Mouse (Mus musculus): Measurements from ENCODE around the gene Serpina6.

Gene Serpina6

DNA sequence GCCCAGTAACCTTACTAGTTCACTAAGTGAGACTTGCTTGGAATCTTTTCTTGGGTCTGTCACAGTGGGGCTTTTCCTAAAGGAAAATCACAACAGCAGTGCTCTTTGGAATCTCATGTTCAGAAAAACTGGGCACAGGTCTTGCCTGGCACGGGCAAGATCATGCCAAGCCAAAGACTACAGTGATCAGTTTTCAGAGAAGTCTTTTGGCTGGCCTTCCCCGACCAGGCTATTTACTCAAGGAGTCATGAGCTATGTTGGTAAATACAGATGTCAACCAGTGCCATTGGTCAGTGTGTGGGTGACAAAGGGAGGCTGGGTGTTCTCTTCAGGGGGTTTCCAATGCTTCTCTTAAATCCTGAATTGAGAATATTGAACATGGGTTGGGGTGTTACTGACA is 2.2 kb upstream of the Serpina6 start:
- no peak for ATAC-seq (ENCODE audit: insufficient number of reproducible peaks, low FRiP score, low TSS enrichment)

DNA sequence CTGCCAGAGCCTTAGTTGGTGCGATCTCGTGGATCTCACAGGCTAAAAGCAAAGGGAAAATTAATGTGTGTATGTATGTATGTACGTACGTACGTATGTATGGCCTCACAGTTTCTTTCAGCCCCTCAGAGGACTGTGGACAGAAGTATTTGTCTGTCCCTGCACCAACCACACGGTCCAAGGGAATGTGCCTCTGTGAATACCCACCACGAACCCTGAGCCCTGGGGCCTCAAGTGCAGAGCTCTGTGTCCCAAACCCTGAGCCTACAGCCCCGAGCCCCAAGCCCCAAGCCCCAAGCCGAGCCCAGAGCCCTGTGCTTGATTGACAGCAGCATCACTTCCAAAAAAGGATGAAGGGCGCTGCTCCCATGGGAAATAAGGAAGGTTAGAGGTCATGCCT is 979 bp upstream of the Serpina6 start:
- ATAC-seq (ENCODE audit: insufficient number of reproducible peaks, low FRiP score, low TSS enrichment), result no peak

DNA sequence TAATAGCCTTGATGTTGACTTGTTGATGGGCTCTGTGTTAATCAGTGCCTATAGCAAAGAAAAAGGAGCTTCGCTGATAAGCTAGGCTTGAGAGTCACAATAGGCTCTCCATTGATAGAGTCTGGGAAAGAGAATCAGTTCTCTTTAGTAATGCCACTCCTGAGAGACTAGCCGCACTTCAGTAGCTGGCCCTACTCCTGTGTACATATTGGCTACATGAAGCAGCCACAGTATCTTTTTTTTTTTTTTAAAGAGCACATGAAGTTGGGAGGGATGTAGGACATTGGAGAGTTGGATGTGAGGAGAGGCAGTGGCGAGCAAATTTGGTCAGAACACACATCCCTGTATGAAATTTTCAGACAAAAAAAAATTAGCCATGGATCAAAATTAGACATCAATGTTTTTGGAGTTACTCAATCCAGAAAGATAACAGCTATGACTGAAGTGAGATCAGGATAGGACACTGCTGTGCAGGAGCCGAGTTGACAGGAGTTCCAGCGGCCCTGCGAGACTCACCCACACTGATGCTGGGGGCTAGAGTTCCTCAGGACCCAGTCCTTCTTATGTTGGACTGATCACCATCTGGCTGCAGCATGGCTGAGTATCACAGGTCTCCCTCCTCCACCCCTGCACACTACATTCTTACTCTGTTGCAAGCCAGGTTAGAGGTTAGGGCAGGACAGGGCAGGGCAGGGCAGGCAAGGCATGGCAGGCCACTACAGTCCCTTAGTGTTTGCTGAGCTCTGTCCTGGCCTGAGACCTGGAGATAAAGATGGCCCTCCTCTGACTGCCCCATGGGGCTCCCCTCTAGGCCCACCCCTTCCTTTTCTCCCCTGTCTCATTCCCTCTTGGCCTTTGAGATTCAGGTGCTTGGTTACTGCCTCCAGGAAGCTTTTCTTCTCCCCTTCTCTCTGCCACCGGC is 1.6 kb downstream of the Serpina6 start:
- ATAC-seq (ENCODE audit: insufficient number of reproducible peaks, low FRiP score, low TSS enrichment), result no peak

DNA sequence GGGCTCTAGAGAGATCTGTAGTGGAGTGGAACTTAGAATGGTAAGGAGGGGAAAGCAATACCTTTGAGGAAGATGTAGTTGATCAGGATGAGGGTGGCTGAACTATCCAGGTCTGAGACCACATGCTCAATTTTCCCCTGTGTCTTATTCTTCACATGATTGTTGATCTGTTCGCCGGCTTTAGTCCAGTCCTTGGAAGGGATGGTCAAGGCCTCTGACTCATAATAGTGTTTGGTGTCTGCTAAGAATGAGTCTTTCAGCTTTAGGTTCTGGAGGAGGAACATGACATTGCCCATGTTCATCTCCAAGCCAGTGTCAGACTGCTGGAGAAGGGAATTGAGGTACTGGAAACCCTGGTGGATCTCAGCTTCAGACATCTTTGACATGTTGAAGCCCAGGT is 3.2 kb downstream of the Serpina6 start:
- no peak for ATAC-seq (ENCODE audit: insufficient number of reproducible peaks, low FRiP score, low TSS enrichment)

DNA sequence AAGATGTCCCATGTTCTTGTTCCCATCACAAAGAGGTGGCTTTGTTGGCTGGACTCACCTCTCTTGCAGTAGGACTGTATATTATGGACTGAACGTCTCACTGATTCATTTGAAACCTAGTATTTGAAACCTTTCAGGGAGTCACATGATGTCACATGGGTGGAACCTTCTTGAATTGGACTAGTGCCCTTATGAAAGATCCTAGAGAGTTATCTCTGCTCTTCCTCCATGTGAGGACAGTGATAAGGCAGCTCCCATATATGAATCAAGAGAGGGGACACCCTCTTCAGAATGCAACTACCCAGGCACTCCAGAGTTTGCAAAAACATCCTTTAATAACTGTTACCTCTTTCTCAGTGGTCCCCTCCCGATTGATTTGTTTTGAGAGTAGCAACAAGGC is 10.7 kb downstream of the Serpina6 start:
- ATAC-seq (ENCODE audit: insufficient number of reproducible peaks, low FRiP score, low TSS enrichment), result no peak

DNA sequence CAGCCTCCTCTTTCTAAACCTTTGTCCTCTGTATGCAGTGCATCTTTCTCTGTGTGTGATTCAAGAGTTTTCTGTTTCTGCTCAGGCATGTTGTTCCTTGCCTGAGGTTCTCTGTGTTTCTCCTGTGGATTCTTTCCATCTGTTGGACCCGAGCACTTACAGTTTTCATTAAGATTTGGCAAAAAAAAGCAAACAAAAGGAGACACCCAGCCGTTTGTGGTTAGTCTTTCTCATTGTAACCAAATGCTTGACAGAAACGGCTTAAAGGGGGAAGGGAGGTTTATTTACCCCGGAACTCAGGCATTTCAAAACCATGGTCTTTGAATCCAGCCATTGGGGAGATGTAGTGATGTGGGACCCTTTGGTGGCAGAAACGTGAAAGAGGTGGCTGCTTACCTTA is 12.4 kb downstream of the Serpina6 start:
- ATAC-seq (ENCODE audit: insufficient number of reproducible peaks, low FRiP score, low TSS enrichment), result no peak

DNA sequence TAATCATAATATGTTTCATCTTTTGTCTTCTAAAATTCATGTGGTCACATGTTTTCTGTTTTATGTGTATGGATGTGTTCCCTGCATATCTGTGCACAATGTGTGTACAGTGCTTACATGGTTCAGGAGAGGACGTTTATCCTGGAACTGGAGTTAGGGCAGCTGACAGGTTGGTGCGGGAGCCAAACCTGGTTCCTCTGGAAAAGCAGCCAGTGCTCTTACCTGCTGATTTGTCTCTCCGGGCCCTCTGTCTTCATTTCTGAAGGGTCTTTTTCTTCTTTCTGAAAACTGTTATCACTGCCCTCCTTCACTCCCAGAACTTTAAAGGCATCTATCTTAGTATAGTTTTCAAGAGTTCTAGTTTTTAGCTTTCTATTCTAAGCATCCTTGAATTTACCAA is 13.2 kb downstream of the Serpina6 start:
- ATAC-seq (ENCODE audit: insufficient number of reproducible peaks, low FRiP score, low TSS enrichment), result no peak

DNA sequence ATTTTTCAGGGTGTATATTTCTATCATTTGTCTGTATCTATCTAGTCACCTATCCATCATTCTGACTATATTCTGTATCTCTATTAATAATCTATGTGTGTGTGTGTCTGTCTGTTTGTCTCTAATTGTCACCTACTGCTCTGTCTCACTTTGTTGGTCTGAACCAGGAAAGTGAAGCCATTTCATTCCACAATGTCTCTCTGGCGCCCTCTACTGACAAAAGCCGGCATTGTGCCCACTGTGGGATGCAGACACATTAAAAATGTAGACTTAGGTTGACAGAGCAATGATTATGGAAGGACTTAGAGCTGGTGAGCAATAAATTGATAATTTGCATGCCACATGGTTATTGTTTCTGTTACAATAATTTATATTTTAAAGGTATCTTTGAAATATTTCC is 13.7 kb downstream of the Serpina6 start:
- no peak for ATAC-seq (ENCODE audit: insufficient number of reproducible peaks, low FRiP score, low TSS enrichment)

DNA sequence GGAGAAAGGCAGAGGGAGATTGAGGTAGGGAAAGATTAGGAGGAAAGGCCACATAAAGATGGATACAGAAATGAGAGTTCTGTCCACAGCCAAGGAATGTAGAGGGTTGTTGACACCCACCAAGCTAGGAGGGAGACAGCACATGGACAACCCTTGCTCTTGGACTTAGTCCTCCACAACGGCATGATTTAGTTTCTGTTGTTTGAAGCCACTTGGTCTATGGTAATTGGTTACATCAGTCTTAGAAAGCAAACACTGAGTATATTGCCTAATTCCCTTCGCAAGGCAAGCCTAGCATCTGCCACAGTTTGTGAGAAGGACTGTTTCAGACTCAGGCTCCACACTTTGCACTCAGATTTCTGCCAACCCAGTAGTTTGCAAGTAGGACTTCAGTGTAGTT is 21.2 kb downstream of the Serpina6 start:
- ATAC-seq (ENCODE audit: insufficient number of reproducible peaks, low FRiP score, low TSS enrichment), result no peak

DNA sequence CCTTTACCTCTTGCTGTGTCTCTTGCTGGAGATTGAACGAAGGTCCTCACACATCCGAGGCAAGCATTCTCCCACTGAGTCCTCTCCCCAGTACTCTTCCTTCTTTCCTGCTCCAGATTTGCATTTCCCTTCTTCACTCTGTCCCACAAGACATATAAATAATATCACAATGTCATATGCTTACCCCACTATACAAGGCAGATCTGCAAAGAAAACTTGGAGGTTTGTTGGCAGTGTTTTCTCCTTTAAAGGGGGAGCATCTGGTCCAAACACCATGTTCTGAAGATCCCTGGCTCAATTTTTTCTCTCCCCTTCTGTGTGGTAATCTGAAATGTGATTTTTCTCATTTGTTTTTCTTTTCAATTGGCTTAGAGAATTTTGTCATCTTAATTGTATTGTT is 22.6 kb downstream of the Serpina6 start:
- ATAC-seq (ENCODE audit: insufficient number of reproducible peaks, low FRiP score, low TSS enrichment), result no peak

DNA sequence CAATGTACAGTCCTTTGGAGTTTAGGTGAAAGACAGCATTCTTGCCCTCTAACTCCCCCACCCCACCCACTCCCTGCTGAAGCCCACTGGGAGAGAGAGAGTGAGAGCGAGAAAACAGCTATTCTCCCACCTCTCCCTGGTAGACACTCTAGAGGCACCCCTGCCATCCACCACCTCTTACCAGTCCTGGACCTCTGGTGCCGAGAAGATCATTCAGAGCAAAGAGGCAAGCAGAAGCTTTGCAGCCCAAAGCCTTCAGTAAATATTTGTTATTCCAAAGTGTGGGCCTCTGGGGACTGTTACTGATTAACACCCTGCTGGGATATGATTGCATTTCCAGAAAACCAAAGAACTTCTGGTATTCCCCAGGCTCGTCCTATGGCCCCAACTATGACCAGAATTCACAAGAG is 25.8 kb downstream of the Serpina6 start, which contains the start of gene Serpina10:
Gene Serpina10, minus strand, starts transcription at position 242 of the 410 bp plus-strand sequence.
- 0 out of 2 replicates have a peak, but pooled peaks have one; percentile 37 for ATAC-seq (ENCODE audit: insufficient number of reproducible peaks, low FRiP score, low TSS enrichment)

DNA sequence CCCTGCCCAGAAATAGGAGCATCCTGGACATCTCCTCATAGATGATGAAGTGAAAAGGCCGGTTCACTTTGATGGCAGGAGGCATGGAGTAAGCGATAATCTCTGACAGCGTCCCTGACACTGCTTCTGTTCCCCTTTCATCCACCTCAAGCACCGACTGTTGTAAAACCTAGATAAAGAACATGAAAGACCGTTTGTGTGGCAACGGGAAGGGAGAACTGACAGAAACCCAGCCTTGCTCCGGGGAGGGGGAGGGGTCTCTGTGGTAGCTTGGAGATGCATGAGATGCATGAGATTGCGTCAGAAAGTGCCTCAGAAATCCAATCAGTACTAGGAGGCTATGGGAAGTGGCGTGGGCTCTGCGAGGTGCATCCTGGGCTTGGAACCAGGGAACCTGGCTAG is 40.2 kb downstream of the Serpina6 start:
- no peak for ATAC-seq (ENCODE audit: insufficient number of reproducible peaks, low FRiP score, low TSS enrichment)

DNA sequence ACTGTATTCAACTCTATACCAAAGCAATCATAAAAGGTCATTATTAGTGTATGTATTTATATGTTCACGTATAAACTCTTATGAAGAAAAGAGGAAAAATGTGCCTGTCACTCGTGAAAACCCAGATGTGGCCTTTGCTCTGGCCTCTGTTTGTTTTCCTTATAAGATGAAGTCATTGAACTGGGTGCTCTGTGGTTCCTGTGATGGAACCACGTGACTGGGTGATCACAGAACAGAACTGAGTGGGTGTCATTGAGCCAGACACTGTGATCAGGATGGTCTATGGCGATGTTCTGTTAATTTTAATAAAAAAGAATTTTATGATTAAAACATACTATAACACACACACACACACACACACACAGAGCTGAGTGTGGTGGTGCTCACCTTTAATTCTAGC is 41.3 kb downstream of the Serpina6 start:
- no peak for ATAC-seq (ENCODE audit: insufficient number of reproducible peaks, low FRiP score, low TSS enrichment)

DNA sequence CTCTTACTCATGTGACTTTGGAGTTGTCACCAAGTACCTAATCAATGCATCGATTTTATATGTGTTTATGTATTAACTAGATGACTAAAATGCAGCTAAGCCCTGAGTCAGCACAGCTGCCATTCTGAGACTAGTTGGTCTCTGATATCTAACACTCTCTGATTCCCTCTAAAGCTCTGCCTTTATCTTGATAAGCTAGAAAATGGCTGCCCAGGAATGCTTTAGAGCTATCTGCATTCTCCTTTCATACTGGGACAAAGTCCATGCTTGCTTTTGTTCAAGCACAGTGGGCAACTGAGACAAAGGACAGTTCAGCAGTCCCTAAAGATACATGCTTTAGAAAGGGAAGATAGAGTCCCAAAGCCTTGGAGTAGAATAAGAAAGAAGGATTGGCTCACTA is 41.9 kb downstream of the Serpina6 start:
- no peak for ATAC-seq (ENCODE audit: insufficient number of reproducible peaks, low FRiP score, low TSS enrichment)

DNA sequence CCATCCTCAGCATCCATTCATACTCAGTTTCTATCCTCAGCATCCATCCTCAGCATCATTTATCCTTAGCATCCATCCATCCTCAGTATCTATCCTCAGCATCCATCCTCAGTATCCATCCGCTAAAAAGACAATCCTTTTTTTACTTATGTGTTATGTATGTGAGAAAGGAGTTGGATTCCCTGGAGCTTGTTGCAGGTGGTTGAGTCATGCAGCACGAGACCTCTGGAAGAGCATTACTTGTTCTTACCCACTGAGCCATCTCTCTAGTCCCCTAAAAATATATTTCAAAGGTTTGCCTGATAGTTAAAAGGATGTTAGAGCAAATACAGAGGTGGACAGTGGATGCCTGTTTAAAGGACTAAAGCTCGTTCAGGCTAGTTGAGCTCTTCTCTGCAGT is 55.2 kb downstream of the Serpina6 start:
- no peak for ATAC-seq (ENCODE audit: insufficient number of reproducible peaks, low FRiP score, low TSS enrichment)

DNA sequence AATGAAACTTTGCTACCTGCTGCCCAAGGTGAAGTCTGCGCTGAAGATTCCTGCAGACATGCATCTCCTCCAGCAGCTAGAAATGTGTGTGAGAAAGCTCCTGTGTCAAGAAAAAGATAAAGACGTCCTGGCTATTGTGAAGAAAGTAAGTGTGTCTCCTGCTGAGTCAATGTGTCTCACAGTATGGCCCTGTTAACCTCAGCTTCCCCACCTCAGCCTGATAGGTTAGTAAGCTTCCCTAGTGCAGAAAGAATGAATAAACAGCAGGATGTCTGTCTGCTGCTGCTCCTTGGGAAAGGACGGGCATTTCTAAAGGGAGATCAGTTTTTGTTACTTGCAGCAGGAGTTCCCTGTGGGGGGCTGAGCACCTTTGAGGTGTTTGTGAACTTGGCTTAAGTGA is 56.6 kb downstream of the Serpina6 start:
- ATAC-seq (ENCODE audit: insufficient number of reproducible peaks, low FRiP score, low TSS enrichment), result no peak

DNA sequence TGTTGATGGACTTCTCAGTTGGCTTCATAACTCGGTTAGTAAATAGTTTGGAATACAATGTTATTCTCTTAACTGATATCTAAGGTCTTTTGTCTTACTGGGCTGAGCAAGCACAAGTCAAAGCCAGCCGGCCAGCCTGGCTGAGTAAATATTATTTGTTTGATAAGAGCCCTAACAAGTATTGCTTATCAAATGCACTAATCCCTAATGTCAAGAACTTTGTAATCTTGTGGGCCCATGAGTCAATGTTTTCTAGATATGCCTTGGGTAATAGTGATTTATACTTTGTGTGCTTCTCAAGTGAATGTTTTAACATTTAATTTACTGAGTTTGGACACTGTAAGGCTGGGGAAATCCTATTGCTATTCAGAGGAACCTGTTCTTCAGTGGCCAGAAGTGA is 58.6 kb downstream of the Serpina6 start:
- no peak for ATAC-seq (ENCODE audit: insufficient number of reproducible peaks, low FRiP score, low TSS enrichment)

Measured in cerebellum, adult (tissue).